Mouse (Mus musculus) ZHBTc4 (cell line): ENCODE measurements at regions not wholly inside any gene's neighbourhood (a gene's known extent, or its start where the extent isn't known, plus 50 kb on each side); places are given as distances from the start of the nearest gene placed in this dataset.

Experiments used
- DNase-seq: peaks from one replicate; pipeline ENCODE4 v3.0.0-alpha.2; 2011; ENCODE audit warnings: low read depth, low spot score

DNA sequence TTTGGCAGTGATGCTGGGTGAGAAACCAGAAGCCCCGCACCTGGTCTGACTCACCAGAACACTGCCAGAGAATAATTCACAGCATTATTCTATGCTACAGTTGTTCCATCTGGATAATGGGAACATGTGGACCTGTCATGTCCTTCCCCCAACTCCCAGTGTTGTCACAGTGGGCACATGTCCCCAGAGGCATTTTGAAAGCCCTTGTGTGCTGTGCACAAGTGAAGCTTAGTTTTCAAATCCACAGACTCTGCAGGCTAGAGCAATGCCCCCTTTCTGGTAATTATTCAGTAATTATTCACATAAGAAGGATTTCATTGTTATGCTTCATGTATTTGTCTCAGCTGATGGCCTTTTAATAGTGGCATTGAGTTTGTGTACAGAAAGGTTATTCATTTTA is 146.7 kb downstream of the Slc4a3 start:
- no peak for DNase-seq

DNA sequence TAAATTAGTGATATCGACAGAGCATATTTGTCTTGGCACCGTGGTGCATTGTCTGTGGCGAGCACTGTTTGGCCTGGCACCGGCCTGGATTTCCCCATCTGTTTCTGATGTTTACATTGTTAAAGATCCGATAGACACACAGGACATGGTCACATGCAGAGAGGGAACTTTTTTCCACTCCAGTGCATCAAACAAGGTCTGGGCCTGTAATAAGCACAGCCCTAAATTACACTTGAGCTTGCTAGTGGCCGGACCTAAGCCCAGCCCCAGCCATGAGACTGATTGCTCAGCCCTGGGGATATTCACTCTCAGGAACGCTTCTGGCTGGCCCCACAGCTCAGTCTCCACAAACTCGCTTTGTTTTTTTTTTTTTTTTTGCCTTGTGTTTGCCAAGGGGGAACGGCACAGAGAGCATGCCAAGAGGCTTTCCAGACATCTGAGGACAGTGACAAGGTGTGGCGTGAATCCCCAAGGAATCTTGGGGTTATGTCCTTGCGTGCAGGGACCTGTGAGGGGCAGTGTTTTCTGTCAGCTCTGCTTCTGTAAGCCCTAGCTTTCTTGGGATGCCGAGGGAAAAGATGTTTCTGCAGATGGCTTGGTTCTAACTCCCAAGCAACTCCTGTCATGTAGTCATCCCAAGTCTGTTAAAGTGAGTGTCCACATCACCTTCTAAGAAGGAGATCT is 147.3 kb downstream of the Slc4a3 start:
- DNase-seq: no peak

DNA sequence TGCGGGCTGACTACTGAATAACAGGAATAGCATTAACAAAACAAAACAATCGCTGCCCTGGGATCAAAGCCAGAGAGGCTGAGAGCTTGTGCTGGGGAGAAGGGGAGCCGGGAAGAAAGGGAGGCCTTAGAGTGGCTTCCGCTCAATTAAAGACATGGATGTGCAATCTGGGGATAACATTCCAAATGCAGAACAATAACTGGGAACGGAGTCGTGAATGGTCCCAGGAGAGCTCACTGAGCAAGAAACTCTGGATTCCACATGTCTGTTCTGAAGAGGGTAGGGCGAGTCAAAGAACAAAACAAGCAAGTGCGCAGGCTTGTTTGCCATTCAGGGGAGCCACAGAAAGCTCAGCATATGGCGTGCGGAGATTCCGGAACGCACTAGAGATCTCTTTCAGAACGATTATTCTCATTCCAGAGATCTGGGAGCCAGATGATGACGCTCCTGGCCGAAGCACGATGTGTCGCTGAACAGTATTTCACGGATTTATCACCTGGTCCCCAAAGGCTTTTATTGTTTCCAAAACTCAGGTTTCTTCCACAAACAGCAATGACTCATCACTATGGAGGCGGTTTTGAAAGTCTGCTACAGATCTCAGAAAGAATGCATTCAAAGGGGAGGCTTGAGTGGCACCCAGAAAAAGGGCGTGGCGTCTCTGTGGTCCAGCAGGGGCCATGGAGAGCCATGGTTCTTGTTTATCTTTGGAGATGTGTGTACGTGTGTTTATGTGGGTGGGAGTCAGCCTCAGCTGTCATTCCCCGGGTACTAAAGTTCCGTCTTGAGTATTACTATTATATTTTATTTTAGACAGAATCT is 159.0 kb downstream of the Slc4a3 start:
- peak; percentile 83 for DNase-seq

- DNase-seq: no peak
These were observed 160.1 kb downstream of the Slc4a3 start for GRCm38 (mm10) chr1:75706126-75706525.

DNA sequence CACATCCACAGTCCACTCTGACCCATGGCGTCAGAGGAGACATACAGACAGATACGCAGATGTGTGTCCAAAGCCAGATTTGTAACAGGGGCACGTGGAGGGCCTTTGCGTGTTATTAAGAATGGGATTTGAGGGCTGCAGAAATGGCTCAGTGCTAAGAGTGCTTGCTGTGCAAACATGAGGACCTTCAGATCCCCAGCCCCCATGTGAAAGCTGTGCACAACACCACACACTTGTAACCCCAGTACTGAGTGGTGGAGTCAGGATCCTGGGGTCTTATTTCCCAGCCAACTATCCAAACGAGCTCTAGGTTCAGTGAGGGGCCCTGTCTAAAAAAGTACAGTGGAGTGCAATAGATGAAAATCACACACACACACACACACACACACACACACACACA is 177.4 kb downstream of the Slc4a3 start:
- DNase-seq: no peak

DNA sequence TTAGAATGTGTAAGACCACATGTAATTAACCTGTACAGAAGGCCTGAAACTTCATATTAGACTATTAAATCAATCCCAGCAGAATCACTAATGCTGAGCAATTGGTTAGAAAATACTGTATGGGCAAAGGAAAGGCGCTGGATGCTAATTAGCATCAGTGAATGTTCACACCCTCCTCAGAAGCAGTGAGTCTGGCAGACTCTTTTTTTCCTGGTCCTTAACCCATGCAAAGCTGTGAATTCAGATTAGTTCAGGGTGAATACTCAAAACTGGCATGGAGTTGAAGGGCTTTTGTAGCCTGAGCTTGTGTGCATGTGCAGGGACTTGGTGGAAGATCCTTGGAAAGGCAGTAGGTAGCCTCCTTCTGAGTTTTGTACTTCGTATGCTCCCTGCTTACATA is 179.3 kb downstream of the Slc4a3 start:
- no peak for DNase-seq

GRCm38 (mm10) chr1:75728859-75729258 is 182.8 kb downstream of the Slc4a3 start:
- DNase-seq: no peak

DNA sequence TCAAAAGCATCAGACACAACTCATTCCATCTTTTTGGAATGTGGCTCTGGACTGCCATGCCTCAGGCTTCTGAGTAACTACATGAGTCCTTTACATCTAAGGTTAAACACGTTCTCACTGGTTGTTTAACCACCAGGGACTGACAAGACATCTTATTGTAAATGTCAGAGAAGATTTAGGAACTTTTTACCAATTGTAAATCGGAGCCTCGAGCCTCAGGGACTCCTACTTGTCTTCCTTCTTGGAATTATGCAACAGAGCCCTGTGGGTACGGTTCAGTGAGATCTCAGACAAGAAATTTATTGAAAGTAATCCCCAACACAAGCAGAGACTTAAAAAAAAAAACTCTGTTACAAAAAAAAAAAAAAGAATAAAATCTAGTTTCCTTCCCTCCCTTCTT is 187.7 kb downstream of the Slc4a3 start:
- DNase-seq: no peak

DNA sequence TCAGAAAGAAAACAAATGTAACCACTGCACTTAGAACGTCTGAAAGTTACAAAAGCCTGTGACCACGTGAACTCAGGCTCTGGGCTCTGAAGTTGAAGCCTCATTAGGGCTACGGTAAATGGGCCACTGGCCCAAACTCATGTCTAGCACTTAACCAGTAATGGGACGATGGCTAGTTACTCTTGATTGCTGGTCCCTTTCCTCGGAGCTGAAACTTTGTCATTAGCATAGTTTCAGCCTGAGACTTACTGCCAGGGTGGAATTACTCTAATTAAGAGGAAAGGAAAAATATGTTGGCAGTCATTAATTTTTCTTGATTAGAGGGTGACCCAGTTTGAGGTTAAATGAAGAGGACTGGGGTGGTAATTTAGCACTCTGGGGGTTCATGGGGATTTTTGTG is 192.6 kb downstream of the Slc4a3 start:
- no peak for DNase-seq

GRCm38 (mm10) chr1:75749665-75750221 is 203.7 kb downstream of the Slc4a3 start:
- DNase-seq: peak; percentile 16

- DNase-seq: no peak
These were observed 226.1 kb downstream of the Slc4a3 start for GRCm38 (mm10) chr1:75772131-75772530.

DNA sequence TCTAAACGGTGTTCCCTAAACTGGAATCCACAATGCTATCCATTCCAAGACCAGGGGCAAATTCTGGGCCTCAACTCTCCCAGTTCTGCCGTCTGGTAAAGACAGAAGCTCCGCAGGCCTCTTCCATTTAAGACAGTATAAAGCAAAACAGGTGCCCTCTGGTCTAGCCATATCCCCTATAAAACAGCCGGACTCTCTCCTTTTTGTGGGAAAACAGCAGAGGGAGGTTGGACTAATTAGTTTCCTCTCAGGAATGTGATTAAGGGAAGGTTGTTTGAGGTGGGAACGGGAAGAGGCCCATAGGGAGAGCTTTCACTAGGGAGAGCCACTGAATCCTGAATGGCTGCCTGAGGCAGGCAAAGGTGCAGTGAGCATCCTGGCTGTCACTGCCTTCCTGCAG is 226.9 kb downstream of the Slc4a3 start:
- DNase-seq: no peak

- DNase-seq: no peak
These were observed 232.8 kb downstream of the Slc4a3 start for GRCm38 (mm10) chr1:75778889-75779288.

DNA sequence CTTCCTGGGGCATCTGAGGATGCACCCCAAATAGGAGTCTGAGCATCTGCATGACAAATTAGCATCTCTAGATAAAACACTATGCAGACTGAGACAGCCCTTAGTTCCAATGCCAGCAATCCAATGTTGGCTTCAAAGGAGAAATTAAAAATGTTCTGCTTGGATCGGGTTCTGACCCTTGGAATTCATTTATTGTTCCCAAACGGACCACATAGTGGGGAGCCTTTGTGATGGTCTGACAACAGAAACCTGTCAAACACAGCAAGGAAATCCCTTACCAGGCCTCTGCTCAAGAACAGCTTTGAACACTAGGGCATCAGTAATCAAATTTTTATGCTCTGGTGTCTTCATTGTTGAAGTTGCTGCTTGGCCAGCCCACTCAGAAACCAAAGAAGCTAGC is 237.1 kb downstream of the Slc4a3 start:
- no peak for DNase-seq

- DNase-seq: no peak
These were observed 240.2 kb downstream of the Slc4a3 start for GRCm38 (mm10) chr1:75786173-75786820.

DNA sequence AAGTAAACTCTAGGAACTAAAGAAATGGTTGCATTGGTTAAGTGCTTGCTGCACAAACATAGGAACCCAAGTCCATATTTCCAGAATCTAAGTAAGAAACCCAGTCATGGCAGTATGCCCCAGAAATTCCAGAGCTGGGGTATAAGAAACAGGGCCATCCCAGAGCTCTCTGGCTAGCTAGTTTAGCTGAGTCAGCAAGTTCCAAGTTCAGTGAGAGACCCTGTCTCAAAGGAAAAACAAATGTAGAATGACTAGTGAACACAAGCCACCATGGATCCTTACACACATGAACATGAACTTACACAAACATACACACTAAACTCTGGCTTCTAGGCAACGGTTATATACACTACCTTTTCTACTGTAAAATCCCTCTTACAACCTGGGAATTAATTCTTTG is 245.4 kb downstream of the Slc4a3 start:
- DNase-seq: no peak

GRCm38 (mm10) chr1:75797793-75798192 is 251.7 kb downstream of the Slc4a3 start:
- peak; percentile 34 for DNase-seq

- DNase-seq: no peak
These were observed 252.5 kb downstream of the Slc4a3 start for GRCm38 (mm10) chr1:75798375-75799099.

DNA sequence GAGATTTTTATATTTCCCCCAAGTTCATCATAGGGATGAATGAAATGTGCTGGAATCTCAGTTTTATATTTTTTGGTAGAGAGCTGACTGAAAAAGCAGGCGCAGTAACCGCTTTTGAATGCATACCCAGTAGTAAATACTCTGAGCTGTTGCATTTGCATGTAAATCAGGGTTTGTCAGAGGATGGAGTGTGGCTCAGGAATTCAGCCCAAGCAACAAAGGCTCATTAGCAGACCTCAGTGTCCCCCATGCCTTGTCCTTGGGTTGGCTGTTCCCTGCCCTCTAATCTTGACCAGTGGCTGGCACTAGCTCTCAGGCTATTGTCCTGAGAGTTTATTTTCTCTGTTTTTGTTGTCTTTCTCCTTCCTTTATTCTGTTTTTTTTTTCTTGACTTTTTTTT is 258.4 kb downstream of the Slc4a3 start:
- DNase-seq: peak; percentile 73

GRCm38 (mm10) chr1:75812471-75812870 is 266.4 kb downstream of the Slc4a3 start:
- DNase-seq: no peak

DNA sequence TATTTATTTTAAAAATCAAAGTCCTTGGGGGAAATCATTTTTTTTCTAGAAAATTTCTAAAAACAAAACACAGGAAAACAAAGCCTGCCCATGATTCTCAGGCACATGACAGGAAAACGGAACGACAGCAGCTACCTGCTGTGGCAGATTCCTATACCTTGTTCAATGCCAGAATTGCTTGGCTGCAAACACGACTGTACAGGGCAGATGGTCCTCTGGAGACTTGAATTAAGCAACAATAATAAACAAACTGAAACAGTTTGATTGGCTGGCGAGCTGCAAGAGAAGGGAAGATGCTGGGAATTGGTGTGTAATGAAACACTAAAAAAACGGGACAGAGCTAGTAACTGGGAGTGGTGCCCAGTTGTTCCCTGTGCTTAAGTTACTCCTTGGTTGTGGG is 280.1 kb downstream of the Slc4a3 start:
- DNase-seq: no peak
